Mouse (Mus musculus) small intestine, adult 2 months (tissue): ENCODE data around the gene Tnpo2.

Source experiments
- CTCF ChIP-seq: fragments of 200-500 bp; IDR thresholded peaks from 2 replicates; pipeline ENCODE4 v1.5.1; 2012; ENCODE audit warnings: low read depth, mild to moderate bottlenecking, control low read depth, inconsistent platforms, low read length, moderate library complexity, mixed read lengths; ENCODE audit not compliant: insufficient replicate concordance, insufficient read length; ENCODE audit errors: extremely low read depth
- POLR2A ChIP-seq: fragments of 200-500 bp; IDR thresholded peaks from 2 replicates; pipeline ENCODE4 v1.6.1; 2012; ENCODE audit warnings: low read depth, mild to moderate bottlenecking, control low read depth, inconsistent platforms, low read length, moderate library complexity

GRCm38 (mm10) chr8:85007686-85008085 is 29.0 kb upstream of the Tnpo2 start:
- TF ChIP-seq CTCF = peak; percentile 51; the same call in 1 of the 2 replicates
- TF ChIP-seq POLR2A = no peak
